Mouse (Mus musculus) thymus, adult 18-20 months (tissue): ENCODE measurements around the gene Osbp.

Experiments used
- DNase-seq, 2 experiments: peaks; one replicate each; pipeline ENCODE4 v3.0.0; 2022; ENCODE audit warnings: mixed read lengths in 2 of 2

Gene Osbp

GRCm38 (mm10) chr19:12011560-12012556 is 46.1 kb downstream of the Osbp start:
- peak; percentile 65 to 81 for DNase-seq

DNA sequence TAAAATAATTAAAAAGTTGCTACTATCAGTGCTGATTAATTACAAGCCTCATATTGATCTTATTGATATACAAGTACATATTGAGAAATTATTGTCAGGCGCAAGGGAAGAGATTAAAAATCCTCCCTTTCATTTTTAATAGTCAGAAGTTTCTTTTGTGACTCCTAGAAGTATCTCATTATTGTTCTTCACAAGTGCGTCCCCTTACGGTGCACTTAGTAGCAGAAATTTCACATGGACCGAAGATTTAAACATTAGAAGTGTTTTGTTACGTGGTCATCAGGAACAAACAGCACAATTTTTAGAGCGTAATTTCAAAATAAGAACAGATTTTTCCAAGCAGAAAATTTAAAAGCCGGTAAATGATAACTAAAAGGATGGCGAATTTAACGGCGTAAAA is 46.9 kb downstream of the Osbp start:
- no peak for DNase-seq

DNA sequence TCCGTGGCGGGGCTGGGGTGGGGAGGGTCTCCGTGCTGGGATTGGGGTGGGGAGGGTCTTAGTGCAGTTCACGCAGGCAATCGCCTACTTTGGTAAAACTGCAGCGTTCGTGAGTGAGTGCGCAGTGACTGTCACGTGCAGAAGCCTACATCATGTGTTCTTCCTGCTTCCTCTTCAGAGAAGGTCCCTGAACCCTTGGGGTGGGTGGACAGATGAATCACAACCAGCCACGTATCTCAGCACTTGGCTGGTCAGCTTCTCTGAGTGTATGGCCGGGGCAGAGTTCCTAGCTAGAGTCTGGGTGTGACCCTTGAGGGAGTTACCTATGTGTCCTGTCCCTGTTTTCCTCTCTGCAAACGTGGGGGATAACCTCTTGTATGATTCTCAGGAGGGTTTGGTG is 47.5 kb downstream of the Osbp start:
- peak in 1 of 2 experiments; percentile 45 for DNase-seq

- DNase-seq, result no peak
Measured at GRCm38 (mm10) chr19:12015708-12016107, 50.0 kb downstream of the Osbp start.

DNA sequence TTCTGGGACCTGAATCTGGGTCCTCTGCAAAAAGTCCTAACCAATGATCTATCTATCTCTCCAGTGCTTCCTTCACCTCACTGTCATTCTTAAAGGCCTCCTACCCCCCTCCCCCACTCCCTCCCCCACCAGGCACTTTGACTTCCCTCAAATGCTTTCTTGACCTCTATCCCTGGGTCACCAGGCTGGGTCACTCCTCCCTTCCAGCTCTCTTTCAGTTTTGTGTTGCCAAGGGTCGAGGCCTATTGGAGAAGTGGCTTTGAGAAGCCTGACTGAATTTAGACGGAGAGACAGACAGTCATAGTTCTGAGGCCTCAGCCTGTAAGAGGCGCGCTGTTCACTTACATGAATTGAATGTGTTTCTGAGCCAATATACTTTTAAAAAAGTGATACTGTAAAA is 50.5 kb downstream of the Osbp start:
- no peak for DNase-seq

GRCm38 (mm10) chr19:12024149-12024548 is 58.4 kb downstream of the Osbp start:
- no peak for DNase-seq

- no peak for DNase-seq
Measured at GRCm38 (mm10) chr19:12025333-12025732, 59.6 kb downstream of the Osbp start.

DNA sequence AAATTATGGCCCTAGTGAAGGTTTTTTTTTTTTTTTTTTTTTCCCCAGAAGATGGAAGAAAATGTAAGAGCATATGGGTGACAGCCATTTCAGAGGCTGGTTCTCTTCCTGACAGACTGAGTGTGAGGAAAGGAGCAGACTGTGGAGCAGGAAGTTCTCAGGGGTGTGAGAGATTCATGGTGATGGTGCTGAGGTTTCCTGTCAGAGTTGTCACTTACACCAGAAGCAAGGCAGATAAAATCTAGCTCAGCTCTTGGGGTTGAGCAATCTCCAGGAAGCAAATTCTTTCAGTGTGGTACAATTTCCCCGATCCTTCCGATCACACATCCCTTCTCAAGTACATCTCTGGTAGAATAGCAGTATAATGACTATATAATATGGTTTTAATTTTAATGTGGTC is 60.9 kb downstream of the Osbp start:
- no peak for DNase-seq

DNA sequence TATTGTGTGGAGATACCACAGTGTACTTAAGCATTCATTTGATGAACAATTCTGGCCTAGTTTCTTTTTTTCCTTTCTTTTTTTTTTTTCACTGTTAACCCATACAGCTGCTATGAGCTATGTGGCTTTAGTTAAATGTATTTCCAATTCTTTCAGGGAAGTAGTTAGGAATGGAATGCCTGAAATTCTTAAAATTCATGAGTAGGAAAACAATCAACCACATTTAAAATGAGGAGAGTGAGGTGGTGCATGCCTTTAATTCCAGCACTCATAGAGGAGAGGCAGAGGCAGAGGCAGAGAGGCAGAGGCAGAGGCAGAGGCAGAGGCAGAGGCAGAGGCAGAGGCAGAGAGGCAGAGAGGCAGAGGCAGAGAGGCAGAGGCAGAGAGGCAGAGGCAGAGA is 72.0 kb downstream of the Osbp start:
- no peak for DNase-seq

DNA sequence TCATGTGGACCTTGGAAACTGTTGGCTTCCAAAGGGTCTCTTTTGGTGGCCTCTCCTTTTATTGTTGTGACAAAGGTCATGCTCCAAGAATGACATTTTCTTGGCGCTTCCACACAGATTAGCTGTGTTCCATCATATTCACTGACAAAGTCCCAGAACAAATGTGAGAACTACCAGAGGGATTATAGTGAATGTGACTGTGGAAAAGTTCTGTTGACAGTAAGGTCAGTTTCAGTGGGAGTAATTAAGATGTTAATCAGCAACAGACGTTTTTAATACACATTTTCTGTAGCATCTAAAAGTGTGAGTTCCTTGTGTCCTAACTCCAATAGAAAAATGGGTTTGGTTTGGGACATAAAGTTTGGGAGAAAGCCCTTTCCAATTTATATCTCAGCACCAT is 75.5 kb downstream of the Osbp start, which contains the start of gene Olfr1423:
Olfr1423 (minus strand) TSS at position 101 of the 400 bp plus-strand sequence.
- no peak for DNase-seq

- no peak for DNase-seq
Measured at GRCm38 (mm10) chr19:12043163-12043562, 77.4 kb downstream of the Osbp start.
